Comparison of ENCODE assay signal across 24 mouse cellular contexts in genomic region chrX:68546561-68546960, GRCm38 (mm10).
DNase-seq lines count a peak whose midpoint lies in the region; TF ChIP-seq lines count a peak whose summit lies in the region.
"Had no signal": no experiment of that assay in that cellular context is flagged by ENCODE, and none has a peak within 500 bp of the region (broad histone marks: within the 10 kb centered on the region; RNA-seq: fewer than 3 reads in every experiment).

No protein-coding gene starts in this region.

- no peak for TF ChIP-seq CTCF in lung, adult 2 months (IDR thresholded peaks at IDR 0.05; ENCODE audit: insufficient read depth, low read length)
- TF ChIP-seq CTCF in C2C12 (IDR thresholded peaks at IDR 0.05; ENCODE audit: control insufficient read depth, insufficient read depth, insufficient read length), result no peak

- H3K4me1 ChIP-seq in lung, adult 2 months (ENCODE audit: control insufficient read depth, insufficient read depth, low read length), result no peaks in the 10 kb centered on the region
- H3K4me1 ChIP-seq: embryonic facial prominence, embryonic 13.5 days; forebrain, embryonic 15.5 days; hindbrain, embryonic 15.5 days; intestine, embryonic 15.5 days; limb, embryonic 15.5 days; liver, embryonic 15.5 days; megakaryocyte, embryonic 14.5 days; midbrain, embryonic 15.5 days had no signal

- peaks cover 1% of the 10 kb centered on the region for H3K79me3 ChIP-seq in C2C12 (ENCODE audit: low read depth)

- intact Hi-C loops in left cerebral cortex, postnatal 25 days (cut with DNase I), result no loop called here

- H3K36me3 ChIP-seq in C2C12 (ENCODE audit: control insufficient read depth, insufficient read depth), result peaks cover 18% of the 10 kb centered on the region
- H3K36me3 ChIP-seq: embryonic facial prominence, embryonic 13.5 days; forebrain, embryonic 15.5 days; hindbrain, embryonic 15.5 days; intestine, embryonic 15.5 days; limb, embryonic 15.5 days; liver, embryonic 15.5 days; midbrain, embryonic 15.5 days had no signal

- no peaks in the 10 kb centered on the region for H3K27me3 ChIP-seq in C2C12 (ENCODE audit: control insufficient read depth, insufficient read depth, insufficient read length)
- H3K27me3 ChIP-seq: embryonic facial prominence, embryonic 13.5 days; forebrain, embryonic 15.5 days; hindbrain, embryonic 15.5 days; intestine, embryonic 15.5 days; limb, embryonic 15.5 days; liver, embryonic 15.5 days; megakaryocyte, embryonic 14.5 days; midbrain, embryonic 15.5 days had no signal

- TF ChIP-seq POLR2A in lung, adult 2 months (IDR thresholded peaks at IDR 0.05; ENCODE audit: borderline replicate concordance, extremely low read depth, low read depth, low read length), result no peak

- 34% methylated on average over 2 of the region's 2 CpGs for WGBS in lung, adult 2 months

- no peak overlapping the region for H3ac ChIP-seq in C2C12 (ENCODE audit: control insufficient read depth, insufficient read length, low read depth)

- no peaks in the 10 kb centered on the region for H3K79me2 ChIP-seq in C2C12 (ENCODE audit: control insufficient read depth, insufficient read depth)

- DNase-seq in layer of hippocampus, adult 11-12 months (ENCODE audit: low spot score), result peak; percentile 7
- no peak for DNase-seq in layer of hippocampus, postnatal 36 days
- DNase-seq in lung, postnatal 36 days, result peak; percentile 0
- no peak for DNase-seq in lung, adult 2 months
- peak; percentile 3 to 75 for DNase-seq in left cerebral cortex, postnatal 25 days (ENCODE audit: low spot score in 2 of 2)
- DNase-seq in thymus, postnatal 0 days (ENCODE audit: low spot score), result no peak
- DNase-seq: adrenal gland, postnatal 10 days; cerebellum, postnatal 10 days; gastrocnemius, postnatal 25 days; heart, adult 2 months; heart, postnatal 4 days; kidney, adult 9 months; kidney, postnatal 4 days; lung, postnatal 14 days; thymus, adult 18-20 months had no signal

- no peak overlapping the region for H3K4me3 ChIP-seq in lung, adult 2 months (replicated peaks; ENCODE audit: extremely low read depth, low read depth, low read length)
- H3K4me3 ChIP-seq in C2C12 (ENCODE audit: insufficient read depth, poor library complexity, severe bottlenecking), result no peak overlapping the region
- H3K4me3 ChIP-seq: embryonic facial prominence, embryonic 13.5 days; forebrain, embryonic 15.5 days; heart, adult 2 months; hindbrain, embryonic 15.5 days; intestine, embryonic 15.5 days; limb, embryonic 15.5 days; liver, embryonic 15.5 days; megakaryocyte, embryonic 14.5 days; midbrain, embryonic 15.5 days had no signal

TF ChIP-seq in C2C12, 6 proteins besides CTCF, POLR2A, EP300 and RAD21:
- no peak for TF ChIP-seq FOSL1 (IDR thresholded peaks at IDR 0.05; ENCODE audit: insufficient read depth, low read length, poor library complexity, severe bottlenecking)
- TF ChIP-seq USF1 (IDR thresholded peaks at IDR 0.05; ENCODE audit: low read depth), result peak; percentile 74
- no peak for TF ChIP-seq MAX (IDR thresholded peaks at IDR 0.05)
- peak; percentile 83 for TF ChIP-seq CEBPB (IDR thresholded peaks at IDR 0.05; ENCODE audit: low read depth)
- TF ChIP-seq MYOD1 (IDR thresholded peaks at IDR 0.05; ENCODE audit: control insufficient read depth, insufficient read length, low read depth), result no peak
- no peak for TF ChIP-seq MYOG (IDR thresholded peaks at IDR 0.05; ENCODE audit: control insufficient read depth, extremely low read depth, insufficient read length)

Comparison
In these comparisons a context has a peak if more than half of its experiments do, and no peak if none do; other contexts are left out.
1. DNase-seq: peak in layer of hippocampus, adult 11-12 months (single experiment), lung, postnatal 36 days (single experiment) and left cerebral cortex, postnatal 25 days (2 of 2); none in layer of hippocampus, postnatal 36 days (0 of 2), lung, adult 2 months (single experiment) and thymus, postnatal 0 days (single experiment).